Mouse (Mus musculus) MEL (cell line): ENCODE results near the gene Mettl11b. TPM values are rescaled to one million over a fixed set of nuclear protein-coding genes. Genes with fewer than 3 reads are reported as not detected.

Experiments
- DNase-seq: peaks from one replicate; pipeline ENCODE4 v3.0.0; 2011; ENCODE audit warnings: low read depth, low spot score
- H3K27ac ChIP-seq: 2 replicates; pipeline ENCODE4 v1.5.1; 2012; ENCODE audit warnings: low read depth, mild to moderate bottlenecking, control low read depth, low read length, moderate library complexity; ENCODE audit not compliant: control insufficient read depth
- H3K27me3 ChIP-seq, 2 experiments: fragments of 150-350 bp in 1 of 2; sonication (generic) in 1 of 2; 2 replicates each; pipeline ENCODE4 v1.6.1; 2012; ENCODE audit warnings: low read length in 2 of 2, mild to moderate bottlenecking in 2 of 2, improper control_type of control experiment in 1 of 2, moderate library complexity in 1 of 2; ENCODE audit not compliant: insufficient read depth in 2 of 2, control insufficient read depth in 1 of 2
- H3K36me3 ChIP-seq, 2 experiments: 2 replicates each; pipeline ENCODE4 v1.6.1; 2012 to 2014; ENCODE audit warnings: low read length in 2 of 2, improper control_type of control experiment in 1 of 2, inconsistent platforms in 1 of 2, mild to moderate bottlenecking in 1 of 2; ENCODE audit not compliant: insufficient read depth in 2 of 2, control insufficient read depth in 1 of 2
- H3K4me1 ChIP-seq, 2 experiments: fragments of 150-350 bp in 1 of 2; sonication (generic) in 1 of 2; 2 replicates each; pipeline ENCODE4 v1.6.1; 2012; ENCODE audit warnings: low read length in 2 of 2, improper control_type of control experiment in 1 of 2, mild to moderate bottlenecking in 1 of 2; ENCODE audit not compliant: insufficient read depth in 2 of 2, control insufficient read depth in 1 of 2
- H3K4me3 ChIP-seq, 2 experiments: fragments of 150-350 bp in 1 of 2; sonication (generic) in 1 of 2; 2 replicates each; pipeline ENCODE4 v1.5.1; 2012; ENCODE audit warnings: low read depth in 2 of 2, low read length in 2 of 2, mild to moderate bottlenecking in 2 of 2, moderate library complexity in 2 of 2, control low read depth in 1 of 2, improper control_type of control experiment in 1 of 2; ENCODE audit not compliant: control insufficient read depth in 1 of 2, insufficient read depth in 1 of 2
- H3K79me2 ChIP-seq: 2 replicates; pipeline ENCODE4 v1.6.1; 2012; ENCODE audit warnings: mild to moderate bottlenecking, low read length, moderate library complexity; ENCODE audit not compliant: control insufficient read depth, poor library complexity, insufficient read depth
- H3K9ac ChIP-seq: 2 replicates; pipeline ENCODE4 v1.6.1; 2012; ENCODE audit warnings: low read depth, mild to moderate bottlenecking, control low read depth, low read length, moderate library complexity; ENCODE audit not compliant: control insufficient read depth, poor library complexity, severe bottlenecking
- H3K9me3 ChIP-seq: fragments of 150-350 bp; sonication (generic); replicated peaks from 2 replicates; pipeline ENCODE4 v1.6.1; 2012; ENCODE audit warnings: mild to moderate bottlenecking, low read length, improper control_type of control experiment, moderate library complexity; ENCODE audit not compliant: insufficient read depth
- CHD2 ChIP-seq: IDR thresholded peaks from 2 replicates; pipeline ENCODE4 v1.6.1; 2011; ENCODE audit warnings: low read length, improper control_type of control experiment
- E2F4 ChIP-seq: IDR thresholded peaks from 2 replicates; pipeline ENCODE4 v1.6.1; 2011; ENCODE audit warnings: low read depth, low read length, improper control_type of control experiment, borderline replicate concordance
- ELF1 ChIP-seq: IDR thresholded peaks from 2 replicates; pipeline ENCODE4 v1.6.1; 2014; ENCODE audit warnings: low read depth, mild to moderate bottlenecking, inconsistent platforms, low read length, improper control_type of control experiment, moderate library complexity
- GABPA ChIP-seq: IDR thresholded peaks from 2 replicates; pipeline ENCODE4 v1.6.1; 2012; ENCODE audit warnings: low read depth, mild to moderate bottlenecking, inconsistent platforms, low read length, improper control_type of control experiment, moderate library complexity
- HCFC1 ChIP-seq: IDR thresholded peaks from 2 replicates; pipeline ENCODE4 v1.6.1; 2012; ENCODE audit warnings: low read depth, mild to moderate bottlenecking, inconsistent platforms, low read length, improper control_type of control experiment, moderate library complexity
- MAX ChIP-seq: IDR thresholded peaks from 2 replicates; pipeline ENCODE4 v1.6.1; 2011; ENCODE audit warnings: low read length, improper control_type of control experiment
- MAZ ChIP-seq: IDR thresholded peaks from 2 replicates; pipeline ENCODE4 v1.6.1; 2012; ENCODE audit warnings: low read depth, mild to moderate bottlenecking, inconsistent platforms, low read length, improper control_type of control experiment
- MEF2A ChIP-seq: IDR thresholded peaks from 2 replicates; pipeline ENCODE4 v1.6.1; 2014; ENCODE audit warnings: low read depth, mild to moderate bottlenecking, inconsistent platforms, low read length, improper control_type of control experiment; ENCODE audit not compliant: poor library complexity, insufficient replicate concordance, severe bottlenecking; ENCODE audit errors: extremely low read depth
- MXI1 ChIP-seq: IDR thresholded peaks from 2 replicates; pipeline ENCODE4 v1.6.1; 2011; ENCODE audit warnings: mild to moderate bottlenecking, low read depth, low read length, improper control_type of control experiment
- POLR2A ChIP-seq, 2 experiments: IDR thresholded peaks; 2 replicates each; pipeline ENCODE4 v1.6.1; 2011 to 2012; ENCODE audit warnings: low read length in 2 of 2, mild to moderate bottlenecking in 2 of 2, control low read depth in 1 of 2, improper control_type of control experiment in 1 of 2, low read depth in 1 of 2, moderate library complexity in 1 of 2; ENCODE audit not compliant: control insufficient read depth in 1 of 2, insufficient read depth in 1 of 2, poor library complexity in 1 of 2
- POLR2AphosphoS2 ChIP-seq: IDR thresholded peaks from 2 replicates; pipeline ENCODE4 v1.6.1; 2011; ENCODE audit warnings: low read length, improper control_type of control experiment
- RCOR1 ChIP-seq: IDR thresholded peaks from 2 replicates; pipeline ENCODE4 v1.6.1; 2012; ENCODE audit warnings: low read depth, mild to moderate bottlenecking, inconsistent platforms, low read length, improper control_type of control experiment
- SMC3 ChIP-seq: IDR thresholded peaks from 2 replicates; pipeline ENCODE4 v1.6.1; 2011; ENCODE audit warnings: low read depth, low read length, improper control_type of control experiment
- TAL1 ChIP-seq: IDR thresholded peaks from 2 replicates; pipeline ENCODE4 v1.6.1; 2012; ENCODE audit warnings: mild to moderate bottlenecking, inconsistent platforms, low read length, moderate library complexity, mixed read lengths
- TBP ChIP-seq: IDR thresholded peaks from 2 replicates; pipeline ENCODE4 v1.8.0; 2011; ENCODE audit warnings: low read depth, low read length, improper control_type of control experiment
- TCF12 ChIP-seq: IDR thresholded peaks from 2 replicates; pipeline ENCODE4 v1.6.1; 2014; ENCODE audit warnings: low read depth, mild to moderate bottlenecking, inconsistent platforms, low read length, improper control_type of control experiment, moderate library complexity
- UBTF ChIP-seq: IDR thresholded peaks from 2 replicates; pipeline ENCODE4 v1.6.1; 2012; ENCODE audit warnings: low read depth, mild to moderate bottlenecking, inconsistent platforms, low read length, improper control_type of control experiment, moderate library complexity, borderline replicate concordance; ENCODE audit not compliant: insufficient read depth
- USF1 ChIP-seq: IDR thresholded peaks from 2 replicates; pipeline ENCODE4 v1.6.1; 2014; ENCODE audit warnings: low read depth, mild to moderate bottlenecking, inconsistent platforms, low read length, improper control_type of control experiment, moderate library complexity
- ZC3H11A ChIP-seq: IDR thresholded peaks from 2 replicates; pipeline ENCODE4 v1.6.1; 2012; ENCODE audit warnings: low read depth, mild to moderate bottlenecking, inconsistent platforms, low read length, improper control_type of control experiment
- ZNF384 ChIP-seq: IDR thresholded peaks from 2 replicates; pipeline ENCODE4 v1.6.1; 2012; ENCODE audit warnings: low read depth, mild to moderate bottlenecking, inconsistent platforms, low read length, improper control_type of control experiment
- polyA plus RNA-seq, 2 experiments: library from polyadenylated mRNA; stranded (reverse) in 1 of 2; unstranded in 1 of 2; fragments of >175 nt in 1 of 2; fragments of >200 nt in 1 of 2; gene quantifications; 2 replicates each; pipeline versions ENCODE4 v1.2.1 to v1.2.4; 2012; ENCODE audit warnings: low replicate concordance in 2 of 2, low read depth in 1 of 2; ENCODE audit not compliant: insufficient read length in 2 of 2, insufficient read depth in 1 of 2, missing spikeins in 1 of 2
- total RNA-seq: library from RNA; depleted of rRNA; stranded (reverse); fragments of 300-350 nt; gene quantifications from 2 replicates; pipeline ENCODE4 v1.2.3, GENCODE M21; 2012; rRNA removed

Gene Mettl11b
- total RNA-seq (not detected in 2 replicates), polyA plus RNA-seq (not detected)

DNA sequence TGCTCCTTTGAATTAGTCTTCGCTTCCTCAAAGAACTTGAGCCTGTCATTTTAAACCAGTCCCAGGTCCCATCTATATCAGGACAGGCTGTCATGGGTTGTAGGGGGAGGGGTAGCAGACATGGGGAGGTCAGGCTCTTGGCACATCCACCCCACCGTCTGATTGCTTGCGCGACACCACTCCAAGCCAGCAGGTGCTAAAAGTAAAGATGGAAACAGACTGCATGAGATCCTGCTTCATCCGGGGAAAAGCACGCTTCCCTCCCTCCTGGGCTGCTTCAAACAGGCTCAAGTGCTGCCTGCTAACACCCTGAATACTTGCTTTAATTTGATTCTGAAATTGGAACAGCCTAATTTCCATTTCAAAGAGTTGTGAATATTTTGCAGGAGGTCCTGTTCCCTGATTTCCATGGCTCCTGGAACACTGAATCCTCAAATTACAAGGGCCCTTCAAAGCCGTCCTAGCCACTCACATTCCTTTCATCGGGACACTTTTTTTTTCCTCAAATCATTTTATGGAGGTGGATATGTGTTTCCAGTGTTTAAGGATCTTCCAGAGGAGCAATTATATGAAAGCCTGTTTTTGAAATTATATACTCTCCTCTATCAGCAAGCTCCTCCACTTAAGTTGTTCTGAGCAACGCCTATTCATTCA lies at the start of gene Mettl11b:
TSS of gene Mettl11b (minus strand) at position 127 of the 654 bp plus-strand sequence.
- H3K9me3 ChIP-seq = no peaks in the 10 kb centered on the region
- H3K36me3 ChIP-seq = no peaks in the 10 kb centered on the region
- H3K27me3 ChIP-seq = no peaks in the 10 kb centered on the region

DNA sequence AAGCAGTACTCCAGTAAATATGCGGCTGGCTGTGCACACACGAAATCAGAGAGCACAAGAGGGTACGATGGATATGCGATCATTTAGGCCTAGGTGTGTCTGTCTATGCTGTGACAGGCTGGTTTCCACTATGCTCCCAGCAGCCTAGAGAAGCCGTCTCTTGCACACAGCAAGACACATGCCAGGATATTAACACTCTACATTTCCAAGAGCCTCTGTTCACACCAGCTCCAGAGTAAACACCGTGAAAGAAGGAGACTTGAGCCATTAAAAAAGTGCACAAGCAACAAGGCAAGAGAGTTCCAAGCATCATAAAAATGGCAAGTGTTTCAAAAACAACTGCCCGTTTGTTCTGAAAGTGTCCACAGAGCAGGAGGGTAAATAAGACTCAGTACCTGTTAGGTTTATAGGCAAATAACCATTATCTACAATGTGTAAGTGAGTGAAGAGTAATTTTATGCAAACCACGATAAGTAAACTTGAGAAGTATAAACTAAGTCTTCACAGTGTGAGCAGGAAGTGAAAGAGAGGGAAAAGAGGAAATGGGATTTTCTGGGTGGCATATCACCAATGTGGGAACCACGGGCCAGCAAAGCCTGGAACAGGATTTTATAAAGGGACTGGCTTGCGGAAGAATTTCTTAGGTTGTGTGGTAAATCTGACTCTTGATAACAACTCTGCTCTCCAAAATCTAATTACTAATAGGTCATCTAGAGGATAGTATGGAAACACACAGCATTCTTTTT lies 32.6 kb upstream of the Mettl11b start:
- H3K79me2 ChIP-seq = no peaks in the 10 kb centered on the region
- H3K27me3 ChIP-seq = no peaks in the 10 kb centered on the region; a peak in 2 of 4 replicates
- H3K4me3 ChIP-seq = no peak overlapping the region
- no peak overlapping the region for H3K9ac ChIP-seq
- TF ChIP-seq MXI1 (no peak), POLR2AphosphoS2 (no peak), HCFC1 (no peak), MEF2A (no peak), GABPA (no peak), POLR2A (IDR thresholded peaks at IDR 0.05; ENCODE audit: control insufficient read depth in 1 of 2, insufficient read depth in 1 of 2, low read depth in 1 of 2, low read length in 2 of 2, poor library complexity in 1 of 2) (no peak), USF1 (no peak), E2F4 (no peak), RCOR1 (no peak), TBP (no peak), CHD2 (no peak), MAZ (no peak)
- H3K4me1 ChIP-seq = no peaks in the 10 kb centered on the region
- no peaks in the 10 kb centered on the region for H3K9me3 ChIP-seq
- H3K36me3 ChIP-seq = no peaks in the 10 kb centered on the region
- H3K27ac ChIP-seq = no peak overlapping the region
- no peak for DNase-seq

More for the DNA sequence above, at the start of gene Mettl11b:
- no peaks in the 10 kb centered on the region for H3K4me1 ChIP-seq
- H3K27ac ChIP-seq = no peak within 1 kb of the TSS
- H3K4me3 ChIP-seq = no peak within 1 kb of the TSS
- no peaks in the 10 kb centered on the region for H3K79me2 ChIP-seq
- no peak within 1 kb of the TSS for H3K9ac ChIP-seq
- TF ChIP-seq POLR2A (IDR thresholded peaks at IDR 0.05; ENCODE audit: control insufficient read depth in 1 of 2, insufficient read depth in 1 of 2, low read depth in 1 of 2, low read length in 2 of 2, poor library complexity in 1 of 2) (no peak), TAL1 (no peak), ZC3H11A (no peak), ZNF384 (no peak), USF1 (no peak), E2F4 (no peak), TCF12 (no peak), MAX (no peak), ELF1 (no peak), MXI1 (no peak), SMC3 (no peak), GABPA (no peak), UBTF (no peak)
- DNase-seq = no peak
